Mouse (Mus musculus) neural tube, embryonic 13.5 days (tissue): ENCODE measurements around the gene Fcgrt. TPM values are rescaled to one million over a fixed set of nuclear protein-coding genes. Genes with fewer than 3 reads are reported as not detected.

Experiments
- ATAC-seq: fragments of 200-750 bp; cut with Nextera tagmentation; 2 replicates; pipeline ENCODE4 v1.8.0; 2017; ENCODE audit warnings: low read depth, mild to moderate bottlenecking, moderate TSS enrichment, moderate library complexity
- H3K27ac ChIP-seq: fragments of 300-500 bp; sonication (generic); replicated peaks from 2 replicates; pipeline ENCODE4 v1.5.1; 2015; ENCODE audit warnings: moderate library complexity, mild to moderate bottlenecking, inconsistent platforms
- H3K27me3 ChIP-seq: fragments of 300-500 bp; sonication (generic); 2 replicates; pipeline ENCODE4 v1.6.1; 2015; ENCODE audit warnings: mild to moderate bottlenecking, inconsistent platforms
- H3K36me3 ChIP-seq: fragments of 300-500 bp; sonication (generic); 2 replicates; pipeline ENCODE4 v1.6.1; 2015; ENCODE audit warnings: mild to moderate bottlenecking, inconsistent platforms
- H3K4me1 ChIP-seq: fragments of 300-500 bp; sonication (generic); replicated peaks from 2 replicates; pipeline ENCODE4 v1.6.1; 2015; ENCODE audit warnings: inconsistent platforms
- H3K4me2 ChIP-seq: fragments of 300-500 bp; sonication (generic); 2 replicates; pipeline ENCODE4 v1.6.1; 2015; ENCODE audit warnings: inconsistent platforms, mild to moderate bottlenecking, moderate library complexity
- H3K4me3 ChIP-seq: fragments of 300-500 bp; sonication (generic); 2 replicates; pipeline ENCODE4 v1.5.1; 2015; ENCODE audit warnings: mild to moderate bottlenecking, inconsistent platforms
- H3K9ac ChIP-seq: fragments of 300-500 bp; sonication (generic); 2 replicates; pipeline ENCODE4 v1.6.1; 2015; ENCODE audit warnings: moderate library complexity, mild to moderate bottlenecking, inconsistent platforms
- H3K9me3 ChIP-seq: fragments of 300-500 bp; sonication (generic); 2 replicates; pipeline ENCODE4 v1.6.1; 2016; ENCODE audit warnings: inconsistent platforms
- WGBS: fragments of 180-500 bp; shearing (Covaris S2); methylation state at CpG from one replicate; pipeline ENCODE4 v1.1.7; 2015; 5-methylcytosine and 5-hydroxymethylcytosine counted together
- polyA plus RNA-seq: library from polyadenylated mRNA; unstranded; fragments of >200 nt; fragmentation: Nextera tagmentation; extraction: Ambion mirVana; gene quantifications from 2 replicates; pipeline ENCODE4 v1.2.1, GENCODE M21; 2015

The Fcgrt gene
- polyA plus RNA-seq, 1 experiment from 2014 or later: 27.3 TPM

DNA sequence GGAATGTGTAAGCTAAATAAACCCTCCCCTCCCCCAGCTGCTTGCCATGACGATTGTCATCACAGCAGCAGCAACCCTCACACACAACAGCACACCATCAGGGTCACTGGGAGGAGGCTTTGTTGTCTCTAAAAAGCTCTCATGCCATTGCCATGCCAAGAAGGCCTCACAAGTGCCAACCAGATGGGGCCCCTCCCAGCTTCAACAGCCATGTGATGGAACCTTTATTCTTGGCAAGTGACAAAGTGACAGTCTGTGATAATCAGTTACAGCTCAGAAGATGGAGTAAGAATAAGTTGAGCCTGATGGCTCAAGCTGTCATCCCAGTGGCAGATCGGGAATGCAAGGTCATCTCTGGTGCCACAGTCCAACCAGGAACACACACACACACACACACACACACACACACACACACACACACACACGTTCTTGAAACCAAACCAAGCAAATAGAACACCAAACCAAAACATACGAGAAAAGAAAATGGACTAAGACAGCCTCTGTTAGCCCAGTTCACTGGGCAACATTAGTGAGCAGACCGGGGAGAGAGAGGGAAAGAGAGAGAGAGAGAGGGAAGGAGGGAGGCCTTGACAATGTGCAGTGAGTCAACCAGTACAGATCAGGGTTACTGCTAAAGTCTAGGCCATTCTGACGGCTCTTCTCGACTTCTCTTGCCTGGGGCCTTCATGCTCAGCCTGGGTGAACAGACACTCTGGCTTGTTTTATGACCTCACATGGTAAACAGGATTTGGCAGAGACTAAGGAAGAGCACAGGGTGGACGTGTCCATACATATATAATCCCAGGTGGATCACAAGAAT is 36.5 kb upstream of the Fcgrt start:
- Histone ChIP-seq H3K27ac (no peak overlapping the region), H3K9me3 (no peaks in the 10 kb centered on the region), H3K36me3 (peaks cover 30% of the 10 kb centered on the region), H3K4me2 (no peak overlapping the region), H3K9ac (no peak overlapping the region), H3K4me1 (peaks cover 11% of the 10 kb centered on the region; the same call in 1 of the 2 replicates), H3K27me3 (peaks cover 22% of the 10 kb centered on the region), H3K4me3 (no peak overlapping the region)
- 82% methylated on average over 8 of the region's 8 CpGs for WGBS
- ATAC-seq: no peak

GRCm38 (mm10) chr7:45138403-45138802 is 34.8 kb upstream of the Fcgrt start:
- Histone ChIP-seq H3K27ac (no peak overlapping the region), H3K9me3 (no peaks in the 10 kb centered on the region), H3K4me3 (no peak overlapping the region), H3K27me3 (peaks cover 31% of the 10 kb centered on the region), H3K36me3 (peaks cover 17% of the 10 kb centered on the region; the same call in 1 of the 2 replicates), H3K9ac (no peak overlapping the region), H3K4me2 (no peak overlapping the region), H3K4me1 (peaks cover 15% of the 10 kb centered on the region; the same call in 1 of the 2 replicates)
- no peak for ATAC-seq
- WGBS: 83% methylated on average over 1 of the region's 1 CpGs

DNA sequence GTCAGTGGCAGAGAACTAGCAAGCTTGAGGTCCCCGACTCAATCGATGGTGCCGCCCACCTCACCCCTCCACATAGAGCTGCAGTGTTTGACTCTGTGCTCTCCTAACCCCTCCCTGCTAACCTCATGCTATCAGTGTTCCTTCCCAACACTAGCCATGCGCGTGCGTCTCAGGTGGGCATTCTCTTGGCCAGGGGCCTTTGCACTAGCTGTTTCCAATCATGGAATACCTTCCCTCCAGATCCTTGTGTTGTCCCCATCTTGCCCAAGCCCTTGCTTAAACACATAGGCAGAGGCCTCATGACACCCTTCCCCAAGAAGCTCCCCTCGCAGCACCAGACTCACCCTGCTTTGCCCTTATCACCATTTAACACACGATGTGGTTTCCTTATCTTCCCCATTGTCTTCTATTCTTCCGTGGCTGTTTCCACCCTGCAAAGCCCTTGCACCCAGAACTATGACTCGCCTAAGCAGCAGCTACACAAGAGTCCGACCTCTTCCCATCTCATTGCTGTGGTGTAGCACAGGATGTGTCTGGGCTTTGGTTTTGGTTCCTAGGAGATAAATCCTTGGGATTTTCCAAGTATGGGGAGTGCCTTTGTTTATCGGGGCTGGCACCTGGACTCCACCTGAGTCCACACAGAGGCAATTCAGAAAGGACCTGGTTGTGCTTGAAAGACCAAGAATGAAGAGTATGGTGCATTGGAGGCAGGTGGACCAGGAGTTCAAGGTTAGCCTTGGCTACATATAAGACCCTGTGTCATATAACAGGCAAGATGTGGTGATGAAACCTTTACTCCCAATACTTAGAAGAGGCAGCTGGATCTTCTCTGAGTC is 33.7 kb upstream of the Fcgrt start:
- Histone ChIP-seq H3K9ac (0 out of 2 replicates have a peak overlapping the region, but pooled peaks have one; percentile 17), H3K27me3 (peaks cover 31% of the 10 kb centered on the region), H3K4me1 (peaks cover 15% of the 10 kb centered on the region; the same call in 1 of the 2 replicates), H3K4me2 (no peak overlapping the region), H3K9me3 (no peaks in the 10 kb centered on the region), H3K27ac (no peak overlapping the region), H3K4me3 (no peak overlapping the region), H3K36me3 (peaks cover 9% of the 10 kb centered on the region; the same call in 1 of the 2 replicates)
- no peak for ATAC-seq
- WGBS: 85% methylated on average over 12 of the region's 12 CpGs

DNA sequence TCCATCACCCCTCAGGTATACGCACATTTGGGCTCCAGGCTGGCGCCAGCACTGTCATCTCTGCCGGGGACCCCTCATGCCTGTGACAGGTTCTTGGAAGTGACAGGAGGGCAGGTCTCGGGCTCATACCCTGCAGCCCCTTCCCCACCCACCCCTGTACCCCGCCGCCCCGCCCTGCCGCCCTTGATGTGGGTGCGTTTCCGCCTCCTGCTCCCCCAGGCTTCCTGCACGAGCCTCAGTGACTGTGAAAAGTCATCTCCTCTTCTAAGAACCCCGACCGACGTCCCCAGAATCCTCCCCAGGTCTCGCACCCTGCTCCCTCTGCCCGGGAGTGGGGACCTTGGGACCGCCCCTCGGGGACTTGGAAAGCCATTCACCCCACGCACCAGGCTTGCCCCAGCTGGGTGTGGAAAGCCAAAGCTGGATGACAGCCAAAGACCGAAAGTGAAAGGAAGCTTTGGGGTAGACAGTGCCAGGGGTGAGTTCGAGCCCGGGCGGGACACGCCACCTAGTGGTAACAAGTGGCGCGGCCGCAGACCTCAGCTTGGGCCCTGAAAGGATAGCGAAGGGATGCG is 32.4 kb upstream of the Fcgrt start, which contains the start of the genes Gm45713 and Flt3l:
Gene Gm45713, minus strand, starts transcription at position 239 of the 575 bp plus-strand sequence.
Gene Flt3l, minus strand, starts transcription at position 440 of the 575 bp plus-strand sequence.
- Histone ChIP-seq H3K36me3 (no peaks in the 10 kb centered on the region), H3K4me1 (peaks cover 15% of the 10 kb centered on the region; the same call in 1 of the 2 replicates), H3K27me3 (peaks cover 31% of the 10 kb centered on the region), H3K9ac (peak within 1 kb of the TSS; percentile 69), H3K27ac (0 out of 2 replicates have a peak within 1 kb of the TSS, but pooled peaks have one; percentile 23), H3K4me3 (peak within 1 kb of the TSS; percentile 47), H3K4me2 (peak within 1 kb of the TSS; percentile 68), H3K9me3 (no peaks in the 10 kb centered on the region)
- ATAC-seq: peak; percentile 87
- 3% methylated on average over 29 of the region's 29 CpGs for WGBS

DNA sequence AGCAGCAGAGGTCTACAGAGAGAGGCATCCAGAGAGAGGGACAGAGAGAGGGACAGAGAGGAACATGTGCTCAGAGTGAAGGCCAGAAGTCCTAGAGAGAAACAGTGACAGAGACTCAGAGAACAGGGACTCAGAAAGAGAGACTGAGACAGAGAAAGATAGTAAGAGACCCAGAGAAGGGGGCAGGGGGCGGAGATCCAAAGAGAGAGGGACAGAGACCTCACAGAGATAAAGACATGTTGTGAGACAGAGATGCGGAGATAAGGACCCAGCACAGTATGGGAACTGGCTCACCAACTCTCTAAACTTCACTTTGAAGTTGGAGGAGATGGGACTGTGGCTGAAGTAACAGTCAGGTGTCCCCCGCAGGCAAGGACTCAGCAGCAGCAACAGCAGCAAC is 31.7 kb upstream of the Fcgrt start:
- H3K9ac ChIP-seq: peak overlapping the region; percentile 69; the same call in 1 of the 2 replicates
- no peaks in the 10 kb centered on the region for H3K36me3 ChIP-seq
- 82% methylated on average over 3 of the region's 3 CpGs for WGBS
- no peak overlapping the region for H3K27ac ChIP-seq
- H3K9me3 ChIP-seq: no peaks in the 10 kb centered on the region
- no peak overlapping the region for H3K4me3 ChIP-seq
- peak overlapping the region; percentile 68 for H3K4me2 ChIP-seq
- H3K4me1 ChIP-seq: peaks cover 15% of the 10 kb centered on the region; the same call in 1 of the 2 replicates
- no peak for ATAC-seq
- peaks cover 31% of the 10 kb centered on the region for H3K27me3 ChIP-seq

DNA sequence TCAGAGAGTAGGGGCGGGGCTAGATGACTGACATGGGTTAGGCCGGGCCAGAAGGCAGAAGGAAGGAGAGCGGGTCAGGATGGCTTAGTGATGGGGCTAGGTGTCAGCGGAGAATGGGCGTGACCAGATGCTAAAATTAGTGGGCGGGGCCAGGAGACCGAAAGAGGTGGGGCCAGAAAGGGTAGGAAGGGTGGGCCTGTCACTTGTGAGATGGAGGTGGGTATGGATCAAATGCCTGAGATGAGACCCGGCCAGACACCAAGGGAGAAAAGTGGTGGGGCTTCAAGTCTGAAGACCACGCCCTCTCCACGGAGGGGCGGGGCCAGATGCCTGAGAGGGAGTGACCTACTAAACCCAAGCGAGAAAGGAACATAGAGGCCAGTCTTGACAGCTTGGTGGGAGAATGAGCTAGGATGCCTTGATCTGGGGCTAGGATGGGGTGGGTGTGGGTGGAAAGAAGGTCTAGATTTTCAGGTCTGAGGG is 30.9 kb upstream of the Fcgrt start:
- WGBS: 8% methylated on average over 12 of the region's 12 CpGs
- Histone ChIP-seq H3K9ac (no peak overlapping the region), H3K27ac (no peak overlapping the region)

GRCm38 (mm10) chr7:45133446-45134159 is 30.0 kb upstream of the Fcgrt start:
- Histone ChIP-seq H3K9ac (no peak overlapping the region), H3K4me3 (no peak overlapping the region), H3K4me1 (peaks cover 22% of the 10 kb centered on the region), H3K27ac (no peak overlapping the region), H3K4me2 (no peak overlapping the region), H3K9me3 (no peaks in the 10 kb centered on the region), H3K27me3 (peaks cover 31% of the 10 kb centered on the region), H3K36me3 (no peaks in the 10 kb centered on the region)
- no peak for ATAC-seq
- 75% methylated on average over 8 of the region's 8 CpGs for WGBS

More for the DNA sequence above, 30.9 kb upstream of the Fcgrt start:
- Histone ChIP-seq H3K36me3 (no peaks in the 10 kb centered on the region), H3K9me3 (no peaks in the 10 kb centered on the region), H3K4me2 (no peak overlapping the region), H3K4me1 (peaks cover 19% of the 10 kb centered on the region), H3K27me3 (peaks cover 31% of the 10 kb centered on the region), H3K4me3 (no peak overlapping the region)
- ATAC-seq: no peak

- Histone ChIP-seq H3K36me3 (peaks cover 6% of the 10 kb centered on the region), H3K9ac (no peak overlapping the region), H3K27ac (no peak overlapping the region), H3K9me3 (no peaks in the 10 kb centered on the region), H3K4me1 (peaks cover 33% of the 10 kb centered on the region), H3K4me2 (no peak overlapping the region), H3K27me3 (peaks cover 17% of the 10 kb centered on the region; the same call in 1 of the 2 replicates), H3K4me3 (no peak overlapping the region)
- 81% methylated on average over 11 of the region's 11 CpGs for WGBS
- ATAC-seq: no peak
Measured at GRCm38 (mm10) chr7:45131850-45132249, 28.2 kb upstream of the Fcgrt start.

- H3K27me3 ChIP-seq: peaks cover 7% of the 10 kb centered on the region; the same call in 1 of the 2 replicates
- peaks cover 25% of the 10 kb centered on the region for H3K36me3 ChIP-seq
- peak overlapping the region; percentile 96; the same call in 1 of the 2 replicates for H3K27ac ChIP-seq
- 48% methylated on average over 15 of the region's 15 CpGs for WGBS
- no peak for ATAC-seq
- no peaks in the 10 kb centered on the region for H3K9me3 ChIP-seq
- H3K9ac ChIP-seq: peak overlapping the region; percentile 73
- H3K4me2 ChIP-seq: peak overlapping the region; percentile 59
- H3K4me3 ChIP-seq: peak overlapping the region; percentile 51
- H3K4me1 ChIP-seq: peaks cover 41% of the 10 kb centered on the region
Measured at GRCm38 (mm10) chr7:45129776-45130512, 26.3 kb upstream of the Fcgrt start.

DNA sequence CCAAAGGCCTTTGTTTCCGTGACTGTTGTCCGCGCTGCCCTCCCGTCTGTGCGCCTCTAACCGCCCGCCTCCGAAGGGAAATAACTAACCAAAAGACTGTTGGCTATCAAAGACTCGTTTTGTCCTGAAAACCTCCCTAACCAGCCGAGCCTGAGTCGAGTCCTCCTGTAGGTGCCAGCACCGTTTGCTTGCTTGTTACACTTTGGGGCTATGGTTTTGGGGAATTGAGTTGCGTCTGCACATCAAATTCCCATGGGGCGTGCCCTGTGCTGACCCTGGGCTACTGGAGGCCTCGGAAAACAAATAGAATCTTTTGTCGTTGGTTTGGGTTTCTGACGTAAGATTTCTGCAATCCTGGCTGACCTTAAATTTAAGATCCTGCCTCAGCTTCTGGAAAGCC is 25.7 kb upstream of the Fcgrt start:
- WGBS: under 1% methylated on average over 17 of the region's 17 CpGs
- no peaks in the 10 kb centered on the region for H3K9me3 ChIP-seq
- H3K36me3 ChIP-seq: peaks cover 28% of the 10 kb centered on the region
- peaks cover 42% of the 10 kb centered on the region for H3K4me1 ChIP-seq
- peaks cover under 1% of the 10 kb centered on the region; the same call in 1 of the 2 replicates for H3K27me3 ChIP-seq
- peak overlapping the region; percentile 73 for H3K9ac ChIP-seq
- H3K27ac ChIP-seq: peak overlapping the region; percentile 96
- ATAC-seq: no peak
- peak overlapping the region; percentile 59 for H3K4me2 ChIP-seq
- H3K4me3 ChIP-seq: peak overlapping the region; percentile 51
